Mouse (Mus musculus): ENCODE results near the gene Syne2. TPM values are rescaled to one million over a fixed set of nuclear protein-coding genes. Genes with fewer than 3 reads are reported as not detected.

Gene Syne2
- polyA plus RNA-seq, 1 experiment from 2014 or later, result 108 TPM

- WGBS, result 84% methylated on average over 5 of the region's 5 CpGs
- DNase-seq (ENCODE audit: extremely low spot score, low spot score), result no peak
- H3K36me3 ChIP-seq (replicated peaks), result peaks cover 98% of the 10 kb centered on the region
Measured at GRCm38 (mm10) chr12:76049343-76049742, 231.4 kb downstream of the Syne2 start.

DNA sequence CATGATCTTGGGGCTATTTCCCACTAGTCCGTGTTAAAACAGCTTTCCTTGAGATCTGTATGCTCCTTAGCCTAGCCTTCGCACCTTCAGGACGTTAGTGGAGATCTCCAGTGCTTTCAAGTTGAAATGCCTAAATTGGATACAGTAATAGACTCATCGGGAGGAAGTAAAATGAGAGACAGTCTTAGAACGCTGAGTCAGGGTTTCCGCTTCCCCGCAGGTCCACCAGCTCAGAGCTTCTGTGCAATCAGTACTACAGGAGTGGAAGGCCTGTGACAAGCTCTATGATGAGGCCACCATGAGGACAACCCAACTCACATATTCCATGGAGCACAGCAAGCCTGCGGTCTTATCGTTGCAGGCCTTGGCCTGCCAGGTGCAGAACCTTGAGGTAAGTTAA, 233.9 kb downstream of the Syne2 start:
- Histone ChIP-seq H3K4me1 (no peaks in the 10 kb centered on the region), H3K36me3 (replicated peaks) (peaks cover 99% of the 10 kb centered on the region), H3K27ac (no peak overlapping the region), H3K4me3 (no peak overlapping the region), H3K27me3 (ENCODE audit: poor library complexity, severe bottlenecking) (no peaks in the 10 kb centered on the region), H3K9me3 (no peaks in the 10 kb centered on the region)
- DNase-seq (ENCODE audit: extremely low spot score, low spot score), result no peak
- 96% methylated on average over 9 of the region's 9 CpGs for WGBS

More at GRCm38 (mm10) chr12:76049343-76049742, 231.4 kb downstream of the Syne2 start:
- no peaks in the 10 kb centered on the region for H3K27me3 ChIP-seq (ENCODE audit: poor library complexity, severe bottlenecking)
- no peaks in the 10 kb centered on the region for H3K4me1 ChIP-seq
- H3K9me3 ChIP-seq, result no peaks in the 10 kb centered on the region
- no peak overlapping the region for H3K27ac ChIP-seq
- no peak overlapping the region for H3K4me3 ChIP-seq

GRCm38 (mm10) chr12:76054653-76055052, 236.7 kb downstream of the Syne2 start:
- Histone ChIP-seq H3K9me3 (no peaks in the 10 kb centered on the region), H3K27ac (no peak overlapping the region), H3K4me1 (no peaks in the 10 kb centered on the region), H3K4me3 (no peak overlapping the region), H3K36me3 (replicated peaks) (peaks cover 99% of the 10 kb centered on the region), H3K27me3 (ENCODE audit: poor library complexity, severe bottlenecking) (no peaks in the 10 kb centered on the region)
- WGBS, result 90% methylated on average over 9 of the region's 9 CpGs
- DNase-seq (ENCODE audit: extremely low spot score, low spot score), result no peak

GRCm38 (mm10) chr12:76063001-76063400, 245.1 kb downstream of the Syne2 start:
- no peaks in the 10 kb centered on the region for H3K9me3 ChIP-seq
- no peak overlapping the region for H3K4me3 ChIP-seq
- 90% methylated on average over 4 of the region's 4 CpGs for WGBS
- no peaks in the 10 kb centered on the region for H3K27me3 ChIP-seq (ENCODE audit: poor library complexity, severe bottlenecking)
- H3K36me3 ChIP-seq (replicated peaks), result peaks cover 98% of the 10 kb centered on the region
- no peak for DNase-seq (ENCODE audit: extremely low spot score, low spot score)
- H3K4me1 ChIP-seq, result no peaks in the 10 kb centered on the region
- H3K27ac ChIP-seq, result no peak overlapping the region

GRCm38 (mm10) chr12:76070386-76070785, 252.5 kb downstream of the Syne2 start:
- peaks cover 68% of the 10 kb centered on the region for H3K36me3 ChIP-seq (replicated peaks)
- no peak overlapping the region for H3K4me3 ChIP-seq
- no peak overlapping the region for H3K27ac ChIP-seq
- no peak for DNase-seq (ENCODE audit: extremely low spot score, low spot score)
- H3K4me1 ChIP-seq, result peaks cover 38% of the 10 kb centered on the region
- no peaks in the 10 kb centered on the region for H3K27me3 ChIP-seq (ENCODE audit: poor library complexity, severe bottlenecking)
- H3K9me3 ChIP-seq, result no peaks in the 10 kb centered on the region
- 86% methylated on average over 5 of the region's 5 CpGs for WGBS

DNA sequence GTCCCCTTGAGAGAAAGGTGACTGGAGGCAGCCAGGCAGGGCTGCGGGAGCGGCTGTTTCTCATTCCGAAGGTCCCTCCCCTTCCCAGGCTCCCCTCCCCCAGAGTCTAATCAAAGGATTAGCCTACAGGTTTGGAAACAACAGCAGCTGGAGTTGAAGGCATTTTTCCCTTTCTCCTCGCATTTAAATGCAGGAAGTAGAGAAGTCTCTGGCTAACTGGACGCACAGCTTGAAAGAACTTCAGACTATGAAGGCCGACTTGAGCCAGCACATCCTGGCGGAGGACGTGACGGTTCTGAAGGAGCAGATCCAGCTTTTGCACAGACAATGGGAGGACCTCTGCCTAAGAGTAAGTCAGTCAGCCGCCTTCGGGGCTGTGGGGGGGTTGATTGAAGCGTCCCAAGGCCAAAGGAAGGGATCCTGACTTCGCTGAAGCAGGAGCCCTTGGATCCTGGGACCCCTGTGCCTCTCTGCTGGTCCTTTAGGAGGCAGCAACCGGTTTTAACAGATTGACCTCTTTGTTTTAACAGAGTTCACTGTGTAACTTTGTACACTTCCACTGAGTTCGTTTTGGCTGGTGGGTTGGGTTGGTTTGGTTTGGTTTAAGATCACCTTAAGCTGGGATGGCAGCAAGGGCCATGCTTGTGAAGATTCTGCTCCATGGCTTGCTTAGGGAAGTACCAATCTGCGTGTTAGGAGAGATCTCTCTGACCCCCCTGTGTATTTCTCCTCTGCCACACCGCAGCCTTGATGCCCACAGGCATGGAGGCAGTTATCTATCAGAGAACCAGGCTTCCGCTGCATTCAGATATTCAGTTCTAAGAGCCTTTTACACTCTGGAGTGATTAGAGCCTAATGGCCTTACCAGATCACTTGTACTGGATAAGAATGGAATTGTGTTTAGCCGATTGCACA, 254.3 kb downstream of the Syne2 start:
- Histone ChIP-seq H3K4me1 (peaks cover 38% of the 10 kb centered on the region), H3K27me3 (ENCODE audit: poor library complexity, severe bottlenecking) (no peaks in the 10 kb centered on the region), H3K4me3 (peak overlapping the region; percentile 49), H3K36me3 (replicated peaks) (peaks cover 68% of the 10 kb centered on the region), H3K9me3 (no peaks in the 10 kb centered on the region), H3K27ac (peak overlapping the region; percentile 84)
- whole genome bisulfite sequencing, result under 1% methylated on average over 19 of the region's 19 CpGs
- peak; percentile 64 for DNase-seq (ENCODE audit: extremely low spot score, low spot score)

DNA sequence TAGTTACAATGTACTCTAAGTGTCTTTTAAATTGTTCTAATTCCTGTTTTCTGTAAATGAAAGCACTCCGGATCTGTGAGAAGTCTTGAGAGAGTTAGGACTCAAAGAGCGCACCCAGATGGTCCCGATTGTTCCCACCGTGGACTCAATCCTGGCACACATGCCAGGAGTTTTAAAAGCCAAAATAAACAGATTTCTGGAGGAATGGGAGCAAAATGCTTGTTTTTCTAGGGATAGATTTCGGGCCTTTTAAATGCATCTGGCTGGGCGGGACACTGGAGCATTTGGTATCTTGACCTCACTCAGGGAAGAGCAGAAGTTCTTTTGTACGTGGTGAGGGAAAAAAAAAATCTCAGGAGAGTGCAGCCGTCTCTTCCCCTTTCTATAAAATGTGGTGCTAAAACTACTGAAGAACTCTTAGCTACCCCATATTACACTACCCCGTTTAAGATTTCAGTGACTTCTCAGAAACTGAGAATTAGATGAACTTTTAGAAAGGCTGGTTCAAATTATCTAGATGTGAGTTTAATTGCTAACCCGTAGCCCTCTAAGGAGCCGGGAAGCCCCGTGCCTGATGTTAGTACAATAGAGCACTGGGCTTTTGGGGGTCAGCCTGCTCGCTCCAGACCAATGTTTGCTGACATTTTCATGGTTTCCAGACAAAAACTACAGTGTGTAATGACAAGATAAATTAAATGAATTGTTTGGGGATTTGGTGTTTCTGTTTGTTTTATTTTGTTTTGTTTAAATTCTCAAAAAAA, 255.3 kb downstream of the Syne2 start:
- Histone ChIP-seq H3K4me3 (peak overlapping the region; percentile 49), H3K27ac (peak overlapping the region; percentile 84), H3K9me3 (no peaks in the 10 kb centered on the region), H3K4me1 (peaks cover 38% of the 10 kb centered on the region), H3K36me3 (replicated peaks) (peaks cover 66% of the 10 kb centered on the region), H3K27me3 (ENCODE audit: poor library complexity, severe bottlenecking) (no peaks in the 10 kb centered on the region)
- DNase-seq (ENCODE audit: extremely low spot score, low spot score), result peak; percentile 30
- WGBS, result 3% methylated on average over 13 of the region's 13 CpGs

- WGBS, result 21% methylated on average over 7 of the region's 7 CpGs
- Histone ChIP-seq H3K9me3 (no peaks in the 10 kb centered on the region), H3K27ac (peak overlapping the region; percentile 40), H3K4me1 (peaks cover 38% of the 10 kb centered on the region), H3K27me3 (ENCODE audit: poor library complexity, severe bottlenecking) (no peaks in the 10 kb centered on the region), H3K36me3 (replicated peaks) (peaks cover 66% of the 10 kb centered on the region), H3K4me3 (peak overlapping the region; percentile 49)
- DNase-seq (ENCODE audit: extremely low spot score, low spot score), result no peak
Measured at GRCm38 (mm10) chr12:76073981-76074380, 256.0 kb downstream of the Syne2 start.

DNA sequence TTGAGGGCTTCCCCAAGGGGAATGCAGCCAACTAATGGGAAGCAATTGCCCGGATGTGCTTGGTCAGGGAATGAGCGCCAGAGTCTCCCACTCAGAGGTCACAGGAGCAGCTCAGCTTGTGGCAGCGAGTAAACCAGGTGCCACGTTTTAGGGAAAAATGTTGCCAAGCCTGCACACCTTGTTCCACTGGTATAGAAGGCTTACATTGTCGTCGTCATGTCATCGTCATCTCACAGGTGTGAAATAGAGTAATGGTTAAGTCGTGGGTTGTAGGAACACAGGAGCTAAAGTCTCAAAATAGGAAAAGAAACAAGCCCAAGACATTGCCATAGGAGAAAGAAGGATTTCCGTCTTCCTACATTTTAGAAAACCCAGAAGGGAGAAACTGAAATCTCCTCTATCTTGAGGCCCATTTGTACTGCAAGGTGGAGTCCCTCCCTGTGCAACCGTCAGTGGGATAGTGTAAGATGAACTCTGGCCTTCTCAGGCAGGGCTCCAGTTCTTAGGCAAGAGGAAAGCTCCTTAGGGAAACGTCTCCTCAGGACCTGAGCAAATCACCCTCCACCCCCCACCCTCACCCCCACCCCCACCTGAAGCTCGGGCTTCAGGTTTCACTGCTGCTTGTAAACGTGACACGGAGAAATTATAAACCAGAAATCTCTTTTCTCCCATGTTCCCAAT, 263.1 kb downstream of the Syne2 start:
- peak overlapping the region; percentile 40 for H3K4me3 ChIP-seq
- peaks cover 9% of the 10 kb centered on the region; the same call in 1 of the 2 replicates for H3K27me3 ChIP-seq (ENCODE audit: poor library complexity, severe bottlenecking)
- no peak for DNase-seq (ENCODE audit: extremely low spot score, low spot score)
- WGBS, result 40% methylated on average over 14 of the region's 14 CpGs
- H3K27ac ChIP-seq, result 0 out of 2 replicates have a peak overlapping the region, but pooled peaks have one; percentile 26
- H3K9me3 ChIP-seq, result no peaks in the 10 kb centered on the region
- peaks cover 80% of the 10 kb centered on the region for H3K36me3 ChIP-seq (replicated peaks)
- H3K4me1 ChIP-seq, result peaks cover 30% of the 10 kb centered on the region

- H3K9me3 ChIP-seq, result no peaks in the 10 kb centered on the region
- H3K4me3 ChIP-seq, result peak overlapping the region; percentile 40
- H3K4me1 ChIP-seq, result peaks cover 36% of the 10 kb centered on the region
- peaks cover 9% of the 10 kb centered on the region; the same call in 1 of the 2 replicates for H3K27me3 ChIP-seq (ENCODE audit: poor library complexity, severe bottlenecking)
- H3K27ac ChIP-seq, result peak overlapping the region; percentile 26; the same call in 1 of the 2 replicates
- H3K36me3 ChIP-seq (replicated peaks), result peaks cover 80% of the 10 kb centered on the region
- peak; percentile 40 for DNase-seq (ENCODE audit: extremely low spot score, low spot score)
- 5% methylated on average over 22 of the region's 22 CpGs for WGBS
Measured at GRCm38 (mm10) chr12:76081557-76082211, 263.8 kb downstream of the Syne2 start.

DNA sequence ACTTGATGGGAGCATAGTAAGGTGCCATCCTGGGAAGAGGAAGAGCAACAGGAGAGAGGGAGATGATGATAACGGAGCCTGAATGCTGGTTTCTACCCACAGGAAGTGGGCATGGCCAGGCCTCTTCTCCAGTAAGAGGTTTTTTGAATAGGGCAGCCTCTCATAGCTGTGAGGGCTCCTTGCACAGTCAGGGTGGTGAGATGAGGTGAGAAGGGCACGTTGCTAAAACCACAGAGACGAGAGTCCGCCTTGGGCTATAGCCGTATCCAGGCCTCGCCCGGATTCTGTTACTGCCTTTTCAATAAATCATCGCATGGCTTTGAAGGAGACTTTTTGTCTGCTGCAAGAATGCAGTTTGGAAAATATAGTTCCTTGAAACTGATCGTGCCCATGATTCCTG, 267.1 kb downstream of the Syne2 start:
- peaks cover 36% of the 10 kb centered on the region for H3K4me1 ChIP-seq
- H3K9me3 ChIP-seq, result no peaks in the 10 kb centered on the region
- no peak overlapping the region for H3K4me3 ChIP-seq
- peaks cover 9% of the 10 kb centered on the region; the same call in 1 of the 2 replicates for H3K27me3 ChIP-seq (ENCODE audit: poor library complexity, severe bottlenecking)
- DNase-seq (ENCODE audit: extremely low spot score, low spot score), result no peak
- no peak overlapping the region for H3K27ac ChIP-seq
- peaks cover 82% of the 10 kb centered on the region for H3K36me3 ChIP-seq (replicated peaks)
- 83% methylated on average over 9 of the region's 9 CpGs for WGBS

Measured in forebrain, embryonic 10.5 days (tissue).